Mouse (Mus musculus): ENCODE measurements around the gene Aasdh.

DNA sequence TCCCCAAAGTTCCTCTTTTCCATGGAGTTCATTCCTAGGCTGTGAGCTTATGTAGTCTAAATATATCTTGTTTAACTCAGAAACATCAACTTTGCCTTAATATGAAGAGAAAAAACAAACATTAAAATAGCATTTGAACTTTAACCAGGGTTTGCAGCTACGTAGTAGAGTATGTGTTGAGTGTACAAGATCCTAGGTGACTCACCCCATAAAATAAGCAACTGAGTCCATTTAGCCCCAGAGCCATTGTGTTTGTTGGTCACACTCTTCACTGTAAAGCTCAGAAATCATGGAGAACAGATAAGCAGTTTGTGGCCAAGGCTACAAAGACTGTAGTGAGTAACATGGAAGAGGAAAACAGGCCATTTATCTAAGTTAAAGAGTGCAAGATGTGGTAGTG, 21.2 kb downstream of the Aasdh start:
- TF ChIP-seq ZKSCAN1 (IDR thresholded peaks at IDR 0.05; ENCODE audit: low read depth, low read length): no peak
- TF ChIP-seq MXI1 (IDR thresholded peaks at IDR 0.05; ENCODE audit: low read depth, low read length): no peak
- TF ChIP-seq CTCF (IDR thresholded peaks at IDR 0.05 in 2 of 3, conservative IDR thresholded peaks at IDR 0.05 in 1 of 3; ENCODE audit: control insufficient read depth in 1 of 3, insufficient read depth in 1 of 3, low read depth in 2 of 3, low read length in 3 of 3, poor library complexity in 1 of 3, severe bottlenecking in 1 of 3): no peak
- no peak for TF ChIP-seq TAL1 (IDR thresholded peaks at IDR 0.05; ENCODE audit: low read length)
- no peak for TF ChIP-seq POLR2A (IDR thresholded peaks at IDR 0.05; ENCODE audit: control insufficient read depth in 1 of 2, insufficient read depth in 1 of 2, low read depth in 1 of 2, low read length in 2 of 2, poor library complexity in 1 of 2)
- no peak for TF ChIP-seq CHD2 (IDR thresholded peaks at IDR 0.05; ENCODE audit: low read length)
- TF ChIP-seq BHLHE40 (IDR thresholded peaks at IDR 0.05; ENCODE audit: borderline replicate concordance, low read depth, low read length): no peak
- no peak for TF ChIP-seq MEF2A (IDR thresholded peaks at IDR 0.05; ENCODE audit: extremely low read depth, insufficient replicate concordance, low read depth, low read length, poor library complexity, severe bottlenecking)
- TF ChIP-seq GABPA (IDR thresholded peaks at IDR 0.05; ENCODE audit: low read depth, low read length): no peak
- no peak for TF ChIP-seq KAT2A (conservative IDR thresholded peaks at IDR 0.05; ENCODE audit: low read depth, low read length)
- TF ChIP-seq USF1 (IDR thresholded peaks at IDR 0.05; ENCODE audit: low read depth, low read length): no peak
- no peak for TF ChIP-seq MAFK (IDR thresholded peaks at IDR 0.05; ENCODE audit: borderline replicate concordance, low read depth, low read length)

Data from MEL (cell line).